ENCODE assay signal across 18 mouse cellular contexts in genomic region chr4:152155019-152155418, GRCm38 (mm10). TPM values are rescaled to one million over a fixed set of nuclear protein-coding genes. Genes with fewer than 3 reads are reported as not detected.
"Had no signal": no experiment of that assay in that cellular context is flagged by ENCODE, and none has a peak within 500 bp of the region (broad histone marks: within the 10 kb centered on the region; RNA-seq: fewer than 3 reads in every experiment).

No protein-coding gene starts in this region.

- H3K4me3 ChIP-seq: limb, embryonic 12.5 days; liver, embryonic 15.5 days; midbrain, embryonic 13.5 days; neural tube, embryonic 12.5 days had no signal

- DNase-seq: kidney, adult 8-10 months; lung, adult 2 months; lung, postnatal 14 days; thymus, adult 18-20 months; thymus, postnatal 14 days had no signal

- H3K9ac ChIP-seq: limb, embryonic 12.5 days; liver, embryonic 15.5 days; midbrain, embryonic 13.5 days; neural tube, embryonic 12.5 days had no signal

- H3K27ac ChIP-seq: limb, embryonic 12.5 days; liver, embryonic 15.5 days; midbrain, embryonic 13.5 days; neural tube, embryonic 12.5 days had no signal

- ATAC-seq: intestine, embryonic 16.5 days; midbrain, embryonic 13.5 days had no signal

- H3K36me3 ChIP-seq: limb, embryonic 12.5 days; liver, embryonic 15.5 days; midbrain, embryonic 13.5 days; neural tube, embryonic 12.5 days had no signal

- H3K9me3 ChIP-seq: limb, embryonic 12.5 days; liver, embryonic 15.5 days; midbrain, embryonic 13.5 days; neural tube, embryonic 12.5 days had no signal

- H3K4me2 ChIP-seq: limb, embryonic 12.5 days; liver, embryonic 15.5 days; midbrain, embryonic 13.5 days; neural tube, embryonic 12.5 days had no signal

RNA-seq across cellular contexts. Expression of gene Hes2, which starts 3.6 kb away (rescaled TPM):
- total RNA-seq: layer of hippocampus, adult 8-10 months; layer of hippocampus, postnatal 25 days; left cerebral cortex, adult 8-10 months; left cerebral cortex, postnatal 36 days; liver, adult 2 months; megakaryocyte progenitor cell, adult 5-6 weeks; monocyte, adult 5-6 weeks; neutrophil, adult 5-6 weeks had no signal
- polyA plus RNA-seq: limb, embryonic 12.5 days; liver, adult 2 months; liver, embryonic 15.5 days had no signal

RNA-seq across cellular contexts. Expression of gene Tnfrsf25, which starts 39.3 kb away (rescaled TPM):
- total RNA-seq: monocyte, adult 5-6 weeks had no signal
